Mouse (Mus musculus) erythroblast, embryonic 14.5 days (primary cell): ENCODE measurements around the gene Ripk3.

ENCODE experiments used
- GATA1 ChIP-seq: IDR thresholded peaks from 2 replicates; pipeline ENCODE4 v1.6.1; 2012; ENCODE audit warnings: low read length, inconsistent platforms, mixed read lengths
- TAL1 ChIP-seq: IDR thresholded peaks from 3 replicates; pipeline ENCODE4 v1.6.1; 2012; ENCODE audit warnings: low read length, inconsistent platforms, mixed read lengths

- TF ChIP-seq TAL1 = no peak
- no peak for TF ChIP-seq GATA1
Measured at GRCm38 (mm10) chr14:55830331-55830730, 41.7 kb upstream of the Ripk3 start.
